Mouse (Mus musculus) fat pad, adult 2 months (tissue): ENCODE measurements at regions not wholly inside any gene's neighbourhood (a gene's known extent, or its start where the extent isn't known, plus 50 kb on each side); places are given as distances from the start of the nearest gene placed in this dataset.

ENCODE experiments used
- DNase-seq: peaks from one replicate; pipeline ENCODE4 v3.0.0-alpha.2; 2011; ENCODE audit warnings: low read depth, low spot score; ENCODE audit errors: extremely low read depth

- DNase-seq, result no peak
Observed at GRCm38 (mm10) chr1:35860779-35861178, 207.4 kb upstream of the Hs6st1 start.

GRCm38 (mm10) chr1:35862196-35862595 is 206.0 kb upstream of the Hs6st1 start:
- DNase-seq, result no peak

DNA sequence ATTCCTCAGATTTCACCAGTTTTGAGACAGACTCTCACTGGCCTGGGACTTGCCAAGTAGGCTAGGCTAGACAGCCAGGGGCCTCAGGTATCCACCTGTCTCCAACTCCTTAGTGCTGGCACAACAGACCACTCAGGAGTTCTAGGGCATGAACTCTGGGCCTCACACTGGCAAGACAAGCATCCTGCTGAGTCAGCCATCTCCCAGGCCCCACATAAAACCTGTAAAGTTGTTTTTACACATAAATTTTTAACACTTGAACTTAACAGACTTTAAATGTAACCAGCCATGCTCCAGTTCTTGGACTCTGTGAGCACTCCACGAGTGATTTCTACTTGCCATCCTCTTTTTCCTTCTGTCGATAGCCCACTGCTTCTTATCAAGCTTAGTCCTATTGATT is 205.5 kb upstream of the Hs6st1 start:
- DNase-seq, result no peak

DNA sequence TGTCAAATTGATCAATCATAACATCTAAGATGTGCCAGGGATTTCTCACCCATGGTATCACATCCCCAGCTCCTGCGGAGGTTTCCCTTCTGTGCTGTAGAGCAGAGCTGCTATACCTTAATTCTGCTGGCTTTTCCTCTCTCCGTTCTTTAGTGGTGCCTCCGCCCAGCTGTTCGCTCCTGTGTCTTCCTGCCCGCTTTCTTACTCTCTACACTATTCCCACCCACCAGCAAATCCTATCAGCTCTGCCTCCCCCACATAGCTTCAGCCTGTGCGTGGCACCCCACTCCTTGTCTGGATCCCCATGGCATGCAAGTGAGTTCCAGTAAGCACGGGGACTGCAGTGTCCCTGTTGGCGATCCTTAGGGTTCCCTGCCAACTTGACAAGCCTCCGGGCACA is 204.0 kb upstream of the Hs6st1 start:
- DNase-seq, result no peak

- no peak for DNase-seq
Observed at GRCm38 (mm10) chr1:35865263-35865662, 202.9 kb upstream of the Hs6st1 start.

GRCm38 (mm10) chr1:35866643-35867042 is 201.6 kb upstream of the Hs6st1 start:
- DNase-seq, result no peak

DNA sequence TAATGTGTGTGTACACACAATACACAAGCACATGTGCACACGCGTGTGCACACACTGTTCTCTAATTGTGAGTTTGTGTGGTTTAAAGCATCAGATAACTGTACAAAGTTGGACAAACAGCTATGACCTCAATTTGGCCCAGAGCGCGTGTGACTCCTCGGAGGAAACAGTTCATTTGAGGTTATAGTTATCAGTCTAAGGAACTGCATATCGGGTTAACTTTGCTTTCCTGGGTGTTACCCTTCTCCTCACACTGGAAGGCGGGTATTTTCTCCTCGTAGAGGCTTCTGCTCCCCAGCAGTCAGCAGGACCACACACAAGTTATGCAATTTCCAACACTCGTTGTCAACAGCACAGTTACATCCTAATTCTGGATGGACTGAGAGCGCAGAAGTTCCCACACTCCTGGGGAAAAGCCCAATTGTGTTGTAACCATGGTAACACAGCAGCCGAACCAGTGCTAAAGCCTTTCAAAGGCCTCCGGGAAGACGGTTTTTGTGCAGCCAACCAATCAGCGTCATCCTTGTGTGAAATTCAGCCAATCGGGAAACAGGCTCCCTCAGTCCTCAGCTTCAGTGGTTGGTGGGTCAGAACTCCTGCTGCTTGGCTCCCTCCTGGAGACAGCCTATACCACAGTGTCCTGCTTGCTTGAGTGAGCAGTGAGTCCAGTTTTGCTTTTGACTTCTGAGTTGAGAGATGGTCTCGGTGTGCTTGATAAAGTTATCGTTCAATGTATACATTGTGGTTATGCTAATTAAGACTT is 198.6 kb upstream of the Hs6st1 start:
- DNase-seq, result no peak

GRCm38 (mm10) chr1:35870144-35870827 is 197.9 kb upstream of the Hs6st1 start:
- no peak for DNase-seq

DNA sequence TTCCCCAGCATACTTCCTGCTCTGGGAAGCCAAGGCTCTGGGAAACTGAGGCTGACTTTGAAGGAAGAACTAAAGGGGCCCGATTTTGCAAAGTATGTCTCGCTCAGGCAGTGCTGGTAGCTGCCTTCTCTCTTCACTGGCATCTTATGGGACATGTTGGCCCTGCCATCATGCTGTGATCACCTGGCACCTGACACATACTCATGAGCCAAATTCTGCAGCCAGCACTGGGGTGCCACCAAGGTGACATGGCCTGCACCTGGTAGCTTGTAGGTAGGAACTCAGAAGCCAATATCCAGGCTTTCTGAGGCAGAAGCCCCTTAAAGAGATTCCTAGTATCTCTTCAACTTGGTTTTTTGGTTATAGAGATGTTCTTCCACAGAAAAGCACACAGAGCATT is 195.2 kb upstream of the Hs6st1 start:
- DNase-seq, result no peak

- DNase-seq, result no peak
Observed at GRCm38 (mm10) chr1:35875210-35875811, 192.9 kb upstream of the Hs6st1 start.

GRCm38 (mm10) chr1:35878426-35878825 is 189.8 kb upstream of the Hs6st1 start:
- DNase-seq, result no peak

DNA sequence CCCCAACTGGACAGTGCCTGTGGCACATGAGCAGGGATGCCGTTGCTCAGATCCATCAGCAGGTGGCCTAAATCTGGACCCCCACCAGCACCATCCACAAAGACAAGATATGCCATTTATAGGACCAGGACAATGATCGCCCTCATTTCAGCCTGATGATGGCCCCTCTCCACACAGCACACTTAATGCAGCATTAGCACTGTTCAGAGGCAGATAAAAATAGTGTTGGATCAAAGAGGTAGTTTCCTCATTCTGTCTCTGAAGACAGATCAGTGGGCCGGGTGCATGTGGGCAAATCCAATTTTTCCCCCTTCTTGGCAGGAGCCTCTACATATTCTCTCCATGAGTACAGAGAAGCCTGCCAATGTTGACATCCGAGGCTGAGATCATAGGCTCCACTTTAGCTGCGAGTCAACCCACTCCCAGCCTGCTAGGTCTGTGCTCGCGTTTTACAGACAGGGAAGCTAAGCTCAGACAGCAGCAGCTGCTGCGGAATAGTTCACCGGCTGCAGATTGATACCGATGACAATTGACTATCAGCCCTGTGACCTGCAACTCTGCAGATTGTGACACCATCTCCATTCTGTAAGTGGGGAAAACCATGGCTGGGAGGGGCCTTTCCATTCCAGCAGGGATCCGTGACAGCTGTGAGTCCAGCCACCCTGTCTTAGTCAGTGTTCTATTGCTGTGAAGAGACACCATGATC is 188.7 kb upstream of the Hs6st1 start:
- DNase-seq, result no peak

DNA sequence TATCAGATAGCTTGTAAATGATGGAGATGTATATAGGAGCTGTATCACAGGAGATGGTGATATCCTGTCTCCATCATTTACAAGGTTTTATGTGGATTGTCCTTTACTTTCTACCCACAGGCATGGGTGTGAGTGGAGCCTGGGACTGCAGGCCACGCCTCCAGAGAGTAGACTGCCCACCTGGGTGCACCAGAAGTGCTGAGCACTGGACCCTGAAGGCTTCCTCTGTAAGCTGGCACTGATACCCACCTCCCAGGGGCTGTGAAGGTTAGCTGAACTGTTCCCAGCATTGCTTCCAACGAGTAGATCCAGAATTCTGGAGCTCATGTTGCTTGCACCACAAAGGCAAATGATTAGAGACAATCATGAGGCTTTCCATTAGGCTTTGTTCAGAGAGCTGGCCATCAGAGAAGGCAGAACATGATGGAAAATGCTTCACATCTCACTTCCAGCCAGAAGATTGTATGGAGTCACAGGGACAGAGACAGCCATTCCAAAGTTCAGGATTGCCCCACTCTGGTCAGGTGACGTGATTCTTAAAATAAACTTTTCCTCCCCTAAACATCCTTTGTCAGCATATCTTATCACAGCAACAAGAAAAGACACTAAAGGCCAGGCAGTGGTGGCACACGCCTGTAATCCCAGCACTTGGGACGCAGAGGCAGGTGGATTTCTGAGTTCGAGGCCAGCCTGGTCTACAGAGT is 187.5 kb upstream of the Hs6st1 start:
- DNase-seq, result no peak

DNA sequence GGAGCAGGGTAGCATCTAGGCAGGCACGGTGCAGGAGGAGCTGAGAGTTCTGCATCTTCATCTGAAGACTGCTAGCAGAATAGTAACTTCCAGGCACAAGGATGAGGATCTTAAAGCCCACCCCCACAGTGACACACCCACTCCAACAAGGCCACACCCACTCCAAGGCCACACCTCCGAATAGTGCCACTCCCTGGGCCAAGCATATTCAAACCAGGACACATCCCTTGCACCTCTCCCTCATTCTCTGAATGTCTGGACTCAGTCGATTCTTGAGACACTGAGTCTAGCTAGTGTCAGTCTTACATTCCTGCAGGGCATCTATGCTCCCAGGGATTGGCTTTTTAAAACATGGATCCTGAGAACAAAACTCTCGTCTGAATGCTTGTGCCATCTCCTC is 186.7 kb upstream of the Hs6st1 start:
- DNase-seq, result no peak

DNA sequence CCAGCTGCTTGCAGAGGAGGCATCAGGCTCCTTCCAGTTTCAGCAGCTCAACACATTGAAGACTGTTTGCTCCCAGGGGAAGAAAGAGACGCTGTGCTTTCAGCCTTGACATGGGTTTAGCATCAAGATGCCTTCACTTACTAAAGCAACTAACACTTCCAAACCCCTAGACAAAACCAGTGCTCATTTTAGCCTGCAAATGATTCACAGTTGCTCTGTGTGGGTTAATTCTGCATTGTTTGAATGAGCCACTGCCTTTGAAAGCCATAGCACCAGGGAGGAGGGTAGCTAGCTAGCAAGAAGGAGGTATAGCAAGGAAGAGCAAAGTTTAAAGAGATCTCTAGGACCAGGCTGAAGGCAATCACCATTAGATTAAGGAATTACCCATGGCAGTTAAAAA is 186.1 kb upstream of the Hs6st1 start:
- DNase-seq, result no peak

- no peak for DNase-seq
Observed at GRCm38 (mm10) chr1:35889731-35890499, 178.3 kb upstream of the Hs6st1 start.

DNA sequence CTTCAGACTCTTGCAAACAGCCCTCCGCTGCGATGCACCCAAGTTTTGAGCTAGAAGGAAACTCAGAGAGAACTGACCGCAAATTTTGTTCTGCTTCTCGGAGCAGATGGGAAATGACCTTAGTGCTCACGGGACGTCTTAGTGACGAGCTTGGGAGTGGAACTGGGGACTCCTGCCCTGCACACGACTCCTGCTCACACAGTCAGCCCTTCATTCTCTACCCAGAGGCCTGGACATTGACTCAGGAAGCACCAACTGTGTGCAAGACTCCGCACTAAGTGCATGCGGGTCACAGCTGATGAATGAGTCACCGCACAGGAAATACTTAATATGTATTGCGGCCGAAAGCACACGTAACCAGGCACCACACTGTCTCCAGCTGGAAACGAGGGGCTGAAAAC is 177.7 kb upstream of the Hs6st1 start:
- DNase-seq, result no peak

DNA sequence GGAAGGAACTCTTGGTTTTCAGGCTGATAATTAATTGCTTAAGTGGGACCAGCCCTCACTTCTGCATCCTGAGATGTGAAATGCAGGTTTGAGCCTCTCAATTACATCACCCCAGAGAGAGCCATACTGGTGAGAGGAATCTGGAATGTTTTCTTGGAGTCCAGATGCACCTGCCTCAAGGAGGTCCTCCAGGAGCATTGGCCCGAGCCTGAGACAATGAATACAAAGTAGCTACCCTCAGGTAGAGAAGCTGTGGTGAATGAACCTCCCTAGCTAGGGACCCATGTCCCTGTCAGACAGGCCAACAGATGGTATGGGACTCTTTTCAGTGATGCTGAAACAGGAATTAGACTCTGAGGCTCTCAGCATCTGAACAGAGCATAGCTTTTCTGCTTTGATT is 168.7 kb upstream of the Hs6st1 start:
- no peak for DNase-seq

GRCm38 (mm10) chr1:35904001-35904547 is 164.1 kb upstream of the Hs6st1 start:
- DNase-seq, result no peak

DNA sequence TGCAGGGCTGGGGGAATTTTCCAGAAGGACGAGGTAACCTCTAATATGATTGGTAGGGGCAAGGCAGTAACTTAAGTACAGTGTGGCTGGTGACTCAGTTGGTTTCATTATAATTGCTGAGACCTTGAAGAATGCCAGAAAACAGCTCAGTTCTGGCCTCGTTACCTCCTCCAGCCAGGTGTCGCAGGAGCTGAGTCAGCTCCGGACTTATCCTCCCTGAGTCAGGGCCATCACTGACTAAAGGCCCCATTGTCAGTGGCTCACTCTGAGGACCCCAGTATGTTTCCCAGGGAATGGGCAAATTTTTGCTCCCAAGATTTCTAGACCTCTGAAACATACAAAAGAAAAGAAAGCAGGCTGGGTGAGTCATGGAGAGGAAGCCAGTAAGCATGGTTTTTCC is 154.6 kb upstream of the Hs6st1 start:
- no peak for DNase-seq
